Comparison of ENCODE assay signal across 20 mouse cellular contexts in the genomic region with DNA sequence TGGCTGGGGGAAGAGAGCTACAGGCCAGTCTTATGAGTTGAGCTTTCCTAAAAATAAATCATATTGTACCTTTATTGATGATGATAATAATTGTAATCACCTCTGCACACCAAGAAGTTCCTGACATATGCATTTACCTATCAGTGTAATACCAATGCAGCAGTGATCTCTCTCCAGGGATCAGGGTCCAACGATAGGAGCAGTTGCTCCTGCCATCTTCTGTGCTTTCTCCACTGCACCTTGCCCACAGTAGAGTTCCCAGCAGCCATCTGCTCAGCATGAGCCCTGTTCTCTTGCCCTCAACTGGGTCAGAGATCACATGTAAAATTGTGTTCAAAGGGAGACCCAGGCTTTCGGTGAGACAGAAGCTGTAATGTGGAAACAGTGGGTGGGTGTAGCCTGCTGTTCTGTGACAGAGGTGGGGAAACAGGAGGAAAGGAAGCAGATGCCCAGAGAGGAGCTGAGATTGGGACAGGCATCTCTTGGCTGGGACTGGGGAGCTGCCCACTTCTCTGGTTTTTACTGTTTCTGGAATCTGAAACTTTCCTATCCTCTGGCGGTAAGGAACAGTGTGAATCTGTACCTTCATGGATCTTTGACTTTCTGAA.
DNase-seq lines count a peak whose midpoint lies in the region; ATAC-seq lines count a peak whose summit lies in the region.
"Had no signal": no experiment of that assay in that cellular context is flagged by ENCODE, and none has a peak within 500 bp of the region (broad histone marks: within the 10 kb centered on the region; RNA-seq: fewer than 3 reads in every experiment).

No protein-coding gene starts in this region.

- 51% methylated on average over 3 of the region's 3 CpGs for WGBS in liver, embryonic 12.5 days (ENCODE audit: insufficient replicate concordance)
- 69% methylated on average over 3 of the region's 3 CpGs for WGBS in liver, embryonic 11.5 days
- 61% methylated on average over 3 of the region's 3 CpGs for WGBS in intestine, embryonic 15.5 days

- H3K36me3 ChIP-seq in liver, embryonic 12.5 days, result no peaks in the 10 kb centered on the region
- no peaks in the 10 kb centered on the region for H3K36me3 ChIP-seq in liver, embryonic 11.5 days (ENCODE audit: control insufficient read depth, insufficient read depth, low read length)
- H3K36me3 ChIP-seq in intestine, embryonic 15.5 days, result no peaks in the 10 kb centered on the region
- H3K36me3 ChIP-seq: embryonic facial prominence, embryonic 10.5 days; heart, embryonic 15.5 days; hindbrain, embryonic 10.5 days; midbrain, embryonic 12.5 days had no signal

- ATAC-seq in liver, embryonic 12.5 days, result no peak
- no peak for ATAC-seq in liver, embryonic 11.5 days (replicated peaks; ENCODE audit: low FRiP score)
- 0 out of 2 replicates have a peak, but pooled peaks have one; percentile 34 for ATAC-seq in intestine, embryonic 15.5 days
- ATAC-seq: forebrain, embryonic 13.5 days had no signal

- H3K9me3 ChIP-seq in liver, embryonic 12.5 days (replicated peaks), result no peaks in the 10 kb centered on the region
- no peaks in the 10 kb centered on the region for H3K9me3 ChIP-seq in liver, embryonic 11.5 days (ENCODE audit: control insufficient read depth, low read length)
- no peaks in the 10 kb centered on the region for H3K9me3 ChIP-seq in intestine, embryonic 15.5 days
- H3K9me3 ChIP-seq: embryonic facial prominence, embryonic 10.5 days; forebrain, embryonic 13.5 days; heart, embryonic 15.5 days; hindbrain, embryonic 10.5 days; midbrain, embryonic 12.5 days had no signal

- H3K27ac ChIP-seq in liver, embryonic 12.5 days, result 0 out of 2 replicates have a peak overlapping the region, but pooled peaks have one; percentile 23
- H3K27ac ChIP-seq in liver, embryonic 11.5 days (ENCODE audit: low read depth, low read length), result no peak overlapping the region; the same call in 1 of the 2 replicates
- no peak overlapping the region for H3K27ac ChIP-seq in intestine, embryonic 15.5 days
- H3K27ac ChIP-seq: embryonic facial prominence, embryonic 10.5 days; forebrain, embryonic 13.5 days; heart, embryonic 15.5 days; hindbrain, embryonic 10.5 days; liver, embryonic 14.5 days; midbrain, embryonic 12.5 days; stomach, postnatal 0 days had no signal

- DNase-seq in liver, embryonic 11.5 days (ENCODE audit: low spot score), result no peak
- peak; percentile 37 to 55 for DNase-seq in left cerebral cortex, adult 9 months (ENCODE audit: low spot score in 2 of 2)
- peak; percentile 29 to 51 for DNase-seq in right cerebral cortex, postnatal 36 days (ENCODE audit: low spot score in 2 of 2)
- no peak for DNase-seq in adrenal gland, adult 2 months
- no peak for DNase-seq in cerebellum, adult 11 months
- DNase-seq: cerebellum, postnatal 14 days; heart, adult 18-20 months; layer of hippocampus, postnatal 36 days; lung, postnatal 36 days; thymus, postnatal 25 days had no signal

- H3K4me3 ChIP-seq in liver, embryonic 12.5 days, result no peak overlapping the region
- no peak overlapping the region for H3K4me3 ChIP-seq in liver, embryonic 11.5 days (ENCODE audit: low read depth, low read length)
- H3K4me3 ChIP-seq in intestine, embryonic 15.5 days (replicated peaks), result no peak overlapping the region
- H3K4me3 ChIP-seq: embryonic facial prominence, embryonic 10.5 days; forebrain, embryonic 13.5 days; heart, embryonic 15.5 days; hindbrain, embryonic 10.5 days; midbrain, embryonic 12.5 days; myocyte had no signal

- H3K4me1 ChIP-seq in liver, embryonic 12.5 days, result no peaks in the 10 kb centered on the region; the same call in 1 of the 2 replicates
- H3K4me1 ChIP-seq in liver, embryonic 11.5 days (replicated peaks; ENCODE audit: control insufficient read depth, insufficient read depth, low read length), result peaks cover 7% of the 10 kb centered on the region; the same call in 1 of the 2 replicates
- H3K4me1 ChIP-seq in intestine, embryonic 15.5 days (replicated peaks), result no peaks in the 10 kb centered on the region
- H3K4me1 ChIP-seq: forebrain, embryonic 13.5 days had no signal

- H3K9ac ChIP-seq in liver, embryonic 12.5 days, result no peak overlapping the region
- no peak overlapping the region for H3K9ac ChIP-seq in liver, embryonic 11.5 days (ENCODE audit: low read depth, low read length)
- no peak overlapping the region for H3K9ac ChIP-seq in intestine, embryonic 15.5 days
- H3K9ac ChIP-seq: forebrain, embryonic 13.5 days; heart, embryonic 15.5 days; liver, embryonic 14.5 days; midbrain, embryonic 12.5 days had no signal

- H3K4me2 ChIP-seq in liver, embryonic 12.5 days, result no peak overlapping the region
- no peak overlapping the region for H3K4me2 ChIP-seq in liver, embryonic 11.5 days
- no peak overlapping the region for H3K4me2 ChIP-seq in intestine, embryonic 15.5 days (replicated peaks)
- H3K4me2 ChIP-seq: forebrain, embryonic 13.5 days; heart, embryonic 15.5 days; midbrain, embryonic 12.5 days had no signal

- H3K27me3 ChIP-seq in liver, embryonic 12.5 days (replicated peaks), result no peaks in the 10 kb centered on the region
- no peaks in the 10 kb centered on the region for H3K27me3 ChIP-seq in liver, embryonic 11.5 days (replicated peaks; ENCODE audit: control insufficient read depth, insufficient read depth, low read length)
- H3K27me3 ChIP-seq in intestine, embryonic 15.5 days (replicated peaks), result no peaks in the 10 kb centered on the region
- H3K27me3 ChIP-seq: forebrain, embryonic 13.5 days; heart, embryonic 15.5 days had no signal

Comparison
In these comparisons a context has a peak if more than half of its experiments do, and no peak if none do; other contexts are left out.
1. DNase-seq: peak in left cerebral cortex, adult 9 months (2 of 2) and right cerebral cortex, postnatal 36 days (2 of 2); none in liver, embryonic 11.5 days (single experiment), adrenal gland, adult 2 months (single experiment) and cerebellum, adult 11 months (single experiment).